ENCODE assay signal across 13 mouse cellular contexts in genomic region chr10:42238923-42239809, GRCm38 (mm10). TPM values are rescaled to one million over a fixed set of nuclear protein-coding genes. Genes with fewer than 3 reads are reported as not detected.
DNase-seq lines count a peak whose midpoint lies in the region; ATAC-seq and TF ChIP-seq lines count a peak whose summit lies in the region.
"Had no signal": no experiment of that assay in that cellular context is flagged by ENCODE, and none has a peak within 500 bp of the region (broad histone marks: within the 10 kb centered on the region; RNA-seq: fewer than 3 reads in every experiment).

No protein-coding gene starts in this region.

- WGBS in hindbrain, postnatal 0 days, result 73% methylated on average over 15 of the region's 15 CpGs
- WGBS in hindbrain, embryonic 16.5 days, result 80% methylated on average over 15 of the region's 15 CpGs
- WGBS in stomach, postnatal 0 days, result 70% methylated on average over 15 of the region's 15 CpGs

- TF ChIP-seq EP300 in stomach, postnatal 0 days (optimal IDR thresholded peaks at IDR 0.05), result no peak

- no peaks in the 10 kb centered on the region for H3K36me3 ChIP-seq in hindbrain, postnatal 0 days (ENCODE audit: insufficient read depth, low read length)
- no peaks in the 10 kb centered on the region for H3K36me3 ChIP-seq in hindbrain, embryonic 16.5 days (ENCODE audit: control insufficient read depth, insufficient read depth, low read length)
- no peaks in the 10 kb centered on the region for H3K36me3 ChIP-seq in stomach, postnatal 0 days (ENCODE audit: control insufficient read depth, insufficient read depth, low read length)
- H3K36me3 ChIP-seq: hindbrain, embryonic 10.5 days; midbrain, embryonic 15.5 days; neural tube, embryonic 15.5 days; stomach, embryonic 15.5 days had no signal

- H3K4me2 ChIP-seq in hindbrain, postnatal 0 days (ENCODE audit: low read depth, low read length), result no peak overlapping the region
- H3K4me2 ChIP-seq in hindbrain, embryonic 16.5 days (ENCODE audit: low read length), result no peak overlapping the region
- H3K4me2 ChIP-seq in stomach, postnatal 0 days (replicated peaks; ENCODE audit: low read depth), result no peak overlapping the region
- H3K4me2 ChIP-seq: midbrain, embryonic 15.5 days; neural tube, embryonic 15.5 days; stomach, embryonic 15.5 days had no signal

- H3K27ac ChIP-seq in hindbrain, postnatal 0 days, result no peak overlapping the region
- no peak overlapping the region for H3K27ac ChIP-seq in hindbrain, embryonic 16.5 days (ENCODE audit: low read depth, low read length)
- H3K27ac ChIP-seq in stomach, postnatal 0 days (replicated peaks), result no peak overlapping the region
- H3K27ac ChIP-seq: hindbrain, embryonic 10.5 days; midbrain, embryonic 15.5 days; neural tube, embryonic 15.5 days; stomach, embryonic 15.5 days had no signal

- peak; percentile 18 for DNase-seq in hindbrain, postnatal 0 days (ENCODE audit: low spot score)
- DNase-seq in retina, adult 2 months (ENCODE audit: low read depth, low spot score), result peak; percentile 78
- DNase-seq in retina, embryonic 14.5 days (ENCODE audit: low spot score), result no peak
- peak; percentile 91 for DNase-seq in kidney, adult 9 months
- no peak for DNase-seq in stomach, postnatal 0 days (ENCODE audit: low spot score)
- DNase-seq in gastrocnemius, adult 18-20 months (ENCODE audit: low spot score), result no peak

- H3K9ac ChIP-seq in hindbrain, postnatal 0 days (replicated peaks; ENCODE audit: low read length), result no peak overlapping the region
- no peak overlapping the region for H3K9ac ChIP-seq in hindbrain, embryonic 16.5 days (ENCODE audit: low read depth, low read length)
- no peak overlapping the region for H3K9ac ChIP-seq in stomach, postnatal 0 days (ENCODE audit: low read length)
- H3K9ac ChIP-seq: midbrain, embryonic 15.5 days; neural tube, embryonic 15.5 days; stomach, embryonic 15.5 days had no signal

- no peaks in the 10 kb centered on the region for H3K27me3 ChIP-seq in hindbrain, postnatal 0 days (ENCODE audit: insufficient read depth, low read length)
- H3K27me3 ChIP-seq in hindbrain, embryonic 16.5 days (replicated peaks; ENCODE audit: control insufficient read depth, insufficient read depth, low read length), result no peaks in the 10 kb centered on the region
- no peaks in the 10 kb centered on the region for H3K27me3 ChIP-seq in stomach, postnatal 0 days (ENCODE audit: control insufficient read depth, insufficient read depth, low read length)
- H3K27me3 ChIP-seq: midbrain, embryonic 15.5 days; neural tube, embryonic 15.5 days; stomach, embryonic 15.5 days had no signal

- ATAC-seq in hindbrain, postnatal 0 days, result peak; percentile 29; the same call in 1 of the 2 replicates
- no peak; the same call in 1 of the 2 replicates for ATAC-seq in hindbrain, embryonic 16.5 days
- ATAC-seq in stomach, postnatal 0 days (ENCODE audit: low FRiP score, low TSS enrichment), result 0 out of 2 replicates have a peak, but pooled peaks have one; percentile 6
- ATAC-seq in megakaryocyte-erythroid progenitor cell, adult 5-6 weeks (replicated peaks; ENCODE audit: low FRiP score, low TSS enrichment, poor library complexity, severe bottlenecking), result no peak
- ATAC-seq: forebrain, embryonic 16.5 days; midbrain, embryonic 15.5 days had no signal

- no peaks in the 10 kb centered on the region for H3K9me3 ChIP-seq in hindbrain, postnatal 0 days (ENCODE audit: low read length)
- H3K9me3 ChIP-seq in hindbrain, embryonic 16.5 days (ENCODE audit: control insufficient read depth, low read length), result no peaks in the 10 kb centered on the region
- H3K9me3 ChIP-seq in stomach, postnatal 0 days (ENCODE audit: control insufficient read depth, low read length), result no peaks in the 10 kb centered on the region
- H3K9me3 ChIP-seq: hindbrain, embryonic 10.5 days; midbrain, embryonic 15.5 days; neural tube, embryonic 15.5 days; stomach, embryonic 15.5 days had no signal

- peaks cover 7% of the 10 kb centered on the region for H3K4me1 ChIP-seq in hindbrain, postnatal 0 days (ENCODE audit: insufficient read depth, low read length)
- H3K4me1 ChIP-seq in hindbrain, embryonic 16.5 days (ENCODE audit: control insufficient read depth, insufficient read depth, low read depth, low read length), result peaks cover 2% of the 10 kb centered on the region; the same call in 1 of the 2 replicates
- H3K4me1 ChIP-seq in stomach, postnatal 0 days (replicated peaks; ENCODE audit: control insufficient read depth, insufficient read depth), result peaks cover 4% of the 10 kb centered on the region
- H3K4me1 ChIP-seq: neural tube, embryonic 15.5 days had no signal

- no peak overlapping the region for H3K4me3 ChIP-seq in hindbrain, postnatal 0 days (ENCODE audit: low read length)
- no peak overlapping the region for H3K4me3 ChIP-seq in hindbrain, embryonic 16.5 days (ENCODE audit: low read length)
- H3K4me3 ChIP-seq in stomach, postnatal 0 days (ENCODE audit: low read depth, low read length), result no peak overlapping the region
- H3K4me3 ChIP-seq: hindbrain, embryonic 10.5 days; midbrain, embryonic 15.5 days; neural tube, embryonic 15.5 days; stomach, embryonic 15.5 days had no signal

- no peak for TF ChIP-seq CTCF in hindbrain, postnatal 0 days (IDR thresholded peaks at IDR 0.05; ENCODE audit: low read depth)
- no peak for TF ChIP-seq CTCF in stomach, postnatal 0 days (IDR thresholded peaks at IDR 0.05; ENCODE audit: low read depth)

RNA-seq across cellular contexts. Expression of gene Foxo3, which starts 37.4 kb away (rescaled TPM):
- 54.7 and 59.2 TPM in 2 replicates for total RNA-seq in hindbrain, postnatal 0 days (2014; rRNA removed)
- polyA plus RNA-seq in hindbrain, postnatal 0 days (2015; fragmentation: Nextera tagmentation; extraction: Ambion mirVana), result 8.4 and 8.6 TPM in 2 replicates
- polyA plus RNA-seq in hindbrain, embryonic 16.5 days (2015; fragmentation: Nextera tagmentation; extraction: Ambion mirVana), result 4.3 and 4.4 TPM in 2 replicates
- polyA plus RNA-seq in stomach, postnatal 0 days (2015; fragmentation: Nextera tagmentation; extraction: Ambion mirVana), result 7.6 and 8.0 TPM in 2 replicates
- total RNA-seq in gastrocnemius, adult 18-20 months (2021), result 10 to 100 TPM; 23.3 to 29.8 TPM
- total RNA-seq in megakaryocyte-erythroid progenitor cell, adult 5-6 weeks (2014; fragmentation: Nextera tagmentation), result 37.6 and 51.7 TPM in 2 replicates
- 38.6 and 40.0 TPM in 2 replicates for total RNA-seq in megakaryocyte-erythroid progenitor cell, adult 5-6 weeks (2017)

Comparison
In these comparisons a context has a peak if more than half of its experiments do, and no peak if none do; other contexts are left out.
1. ATAC-seq: peak in hindbrain, postnatal 0 days (single experiment) and stomach, postnatal 0 days (single experiment); none in hindbrain, embryonic 16.5 days (single experiment) and megakaryocyte-erythroid progenitor cell, adult 5-6 weeks (single experiment).
2. DNase-seq: peak in hindbrain, postnatal 0 days (single experiment), retina, adult 2 months (single experiment) and kidney, adult 9 months (single experiment); none in retina, embryonic 14.5 days (single experiment), stomach, postnatal 0 days (single experiment) and gastrocnemius, adult 18-20 months (single experiment).